Mouse (Mus musculus) hindbrain, embryonic 15.5 days (tissue): ENCODE data around the gene Krtap13. TPM values are rescaled to one million over a fixed set of nuclear protein-coding genes. Genes with fewer than 3 reads are reported as not detected.

Experiments used
- ATAC-seq: fragments of 200-750 bp; cut with Nextera tagmentation; 2 replicates; pipeline ENCODE4 v1.8.0; 2017; ENCODE audit warnings: low read depth, moderate number of reproducible peaks, moderate TSS enrichment; ENCODE audit not compliant: low FRiP score
- H3K27ac ChIP-seq: fragments of 300-500 bp; sonication (generic); replicated peaks from 2 replicates; pipeline ENCODE4 v1.5.1; 2015; ENCODE audit warnings: mild to moderate bottlenecking, inconsistent platforms
- H3K27me3 ChIP-seq: fragments of 300-500 bp; sonication (generic); 2 replicates; pipeline ENCODE4 v1.6.1; 2015; ENCODE audit warnings: control low read depth, inconsistent platforms
- H3K36me3 ChIP-seq: fragments of 300-500 bp; sonication (generic); 2 replicates; pipeline ENCODE4 v1.6.1; 2015; ENCODE audit warnings: control low read depth, inconsistent platforms
- H3K4me1 ChIP-seq: fragments of 300-500 bp; sonication (generic); replicated peaks from 2 replicates; pipeline ENCODE4 v1.6.1; 2015; ENCODE audit warnings: control low read depth, inconsistent platforms
- H3K4me2 ChIP-seq: fragments of 300-500 bp; sonication (generic); 2 replicates; pipeline ENCODE4 v1.6.1; 2015; ENCODE audit warnings: moderate library complexity, mild to moderate bottlenecking, inconsistent platforms
- H3K4me3 ChIP-seq: fragments of 300-500 bp; sonication (generic); 2 replicates; pipeline ENCODE4 v1.5.1; 2015; ENCODE audit warnings: mild to moderate bottlenecking, inconsistent platforms
- H3K9ac ChIP-seq: fragments of 300-500 bp; sonication (generic); 2 replicates; pipeline ENCODE4 v1.6.1; 2015; ENCODE audit warnings: inconsistent platforms
- H3K9me3 ChIP-seq: fragments of 300-500 bp; sonication (generic); 2 replicates; pipeline ENCODE4 v1.6.1; 2016; ENCODE audit warnings: control low read depth, inconsistent platforms
- WGBS: fragments of 180-500 bp; shearing (Covaris S2); methylation state at CpG from one replicate; pipeline ENCODE4 v1.1.7; 2015; 5-methylcytosine and 5-hydroxymethylcytosine counted together
- polyA plus RNA-seq: library from polyadenylated mRNA; unstranded; fragments of >200 nt; fragmentation: Nextera tagmentation; extraction: Ambion mirVana; gene quantifications from 2 replicates; pipeline ENCODE4 v1.2.1, GENCODE M21; 2015

The Krtap13 gene
- polyA plus RNA-seq, 1 experiment from 2014 or later = not detected

GRCm38 (mm10) chr16:88707496-88708012, 43.9 kb downstream of the Krtap13 start, which contains the start of gene 2310061N02Rik:
2310061N02Rik (minus strand) TSS chr16:88707962.
- Histone ChIP-seq H3K9ac (no peak within 1 kb of the TSS), H3K27ac (no peak within 1 kb of the TSS), H3K9me3 (no peaks in the 10 kb centered on the region), H3K4me2 (no peak within 1 kb of the TSS), H3K36me3 (no peaks in the 10 kb centered on the region), H3K4me3 (no peak within 1 kb of the TSS), H3K27me3 (no peaks in the 10 kb centered on the region), H3K4me1 (no peaks in the 10 kb centered on the region)
- 87% methylated on average over 10 of the region's 10 CpGs for WGBS
- no peak for ATAC-seq

GRCm38 (mm10) chr16:88701072-88701864, 50.2 kb downstream of the Krtap13 start:
- Histone ChIP-seq H3K9ac (no peak overlapping the region), H3K4me3 (no peak overlapping the region), H3K9me3 (no peaks in the 10 kb centered on the region), H3K4me2 (no peak overlapping the region), H3K4me1 (no peaks in the 10 kb centered on the region), H3K27ac (no peak overlapping the region), H3K36me3 (no peaks in the 10 kb centered on the region), H3K27me3 (no peaks in the 10 kb centered on the region)
- ATAC-seq = no peak
- whole genome bisulfite sequencing = 59% methylated on average over 4 of the region's 4 CpGs

Other genes starting within 250 kb of the Krtap13 start
- gene Cldn17, start 244.7 kb downstream of the Krtap13 start, polyA plus RNA-seq = not detected in 2 replicates
- not detected in 2 replicates for gene Cldn8, start 188.5 kb downstream of the Krtap13 start, polyA plus RNA-seq
- gene Krtap24-1, start 139.4 kb downstream of the Krtap13 start, polyA plus RNA-seq = not detected in 2 replicates
- not detected in 2 replicates for gene 2310079G19Rik, start 124.0 kb downstream of the Krtap13 start, polyA plus RNA-seq
- not detected in 2 replicates for gene Krtap26-1, start 103.8 kb downstream of the Krtap13 start, polyA plus RNA-seq
- gene Krtap27-1, start 80.0 kb downstream of the Krtap13 start, polyA plus RNA-seq = not detected in 2 replicates
- not detected in 2 replicates for gene 2310061N02Rik, start 43.7 kb downstream of the Krtap13 start, polyA plus RNA-seq
- gene Krtap13-1, start 22.8 kb downstream of the Krtap13 start, polyA plus RNA-seq = not detected in 2 replicates
- gene 2310034C09Rik, start 7.2 kb upstream of the Krtap13 start, polyA plus RNA-seq = not detected in 2 replicates
- not detected in 2 replicates for gene 2310057N15Rik, start 22.6 kb upstream of the Krtap13 start, polyA plus RNA-seq
- not detected in 2 replicates for gene Gm5965, start 26.3 kb upstream of the Krtap13 start, polyA plus RNA-seq
- not detected in 2 replicates for gene Gm20741, start 60.6 kb upstream of the Krtap13 start, polyA plus RNA-seq
- not detected in 2 replicates for gene Krtap15, start 68.6 kb upstream of the Krtap13 start, polyA plus RNA-seq
- gene Krtap14, start 74.5 kb upstream of the Krtap13 start, polyA plus RNA-seq = not detected in 2 replicates
- not detected in 2 replicates for gene Krtap19-1, start 117.8 kb upstream of the Krtap13 start, polyA plus RNA-seq
- gene Krtap19-2, start 122.6 kb upstream of the Krtap13 start, polyA plus RNA-seq = not detected in 2 replicates
- not detected in 2 replicates for gene Krtap19-3, start 126.4 kb upstream of the Krtap13 start, polyA plus RNA-seq
- gene Krtap19-4, start 133.5 kb upstream of the Krtap13 start, polyA plus RNA-seq = not detected in 2 replicates
- not detected in 2 replicates for gene Krtap19-5, start 144.8 kb upstream of the Krtap13 start, polyA plus RNA-seq
- gene Krtap19-9b, start 180.6 kb upstream of the Krtap13 start, polyA plus RNA-seq = not detected in 2 replicates
- gene Krtap16-3, start 211.2 kb upstream of the Krtap13 start, polyA plus RNA-seq = not detected in 2 replicates